In the genomic region with DNA sequence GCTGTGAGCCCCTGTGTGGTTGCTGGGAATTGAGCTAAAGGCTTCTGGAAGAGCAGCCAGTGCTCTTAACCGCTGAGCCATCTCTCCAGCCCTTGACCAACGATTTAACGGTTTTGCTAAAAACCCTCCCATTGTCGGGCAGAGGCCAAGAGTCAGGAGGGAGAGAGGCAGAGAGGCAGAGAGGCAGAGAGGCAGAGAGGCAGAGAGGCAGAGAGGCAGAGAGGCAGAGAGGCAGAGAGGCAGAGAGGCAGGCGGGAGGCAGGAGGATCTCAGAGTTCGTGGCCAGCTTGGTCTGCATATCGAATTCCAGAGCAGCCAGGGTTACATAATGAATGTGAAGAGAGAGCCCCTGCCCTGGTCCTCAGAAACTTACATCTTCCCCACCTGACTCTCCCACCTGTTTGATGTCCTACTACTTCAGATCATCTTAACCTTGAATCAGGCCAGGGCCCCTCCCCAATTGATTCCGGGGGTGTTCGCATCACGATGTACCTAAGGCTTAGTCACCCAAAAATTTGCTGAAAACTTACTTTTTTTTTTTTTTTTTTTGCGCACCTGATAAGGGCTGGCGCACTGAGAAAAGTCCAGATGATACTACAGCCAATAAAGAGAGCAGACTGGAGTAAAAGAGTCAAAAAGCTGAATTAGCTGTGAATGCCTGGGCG, we compare ENCODE assay signal across 8 mouse cellular contexts. TPM values are rescaled to one million over a fixed set of nuclear protein-coding genes. Genes with fewer than 3 reads are reported as not detected.
DNase-seq lines count a peak whose midpoint lies in the region; ATAC-seq and TF ChIP-seq lines count a peak whose summit lies in the region.

No protein-coding gene starts in this region.

- intact Hi-C loops in gastrocnemius, postnatal 36 days (cut with DNase I) = no loop called here

- H3K4me1 ChIP-seq in kidney, adult 2 months (ENCODE audit: control insufficient read depth, insufficient read depth, low read length) = no peaks in the 10 kb centered on the region
- H3K4me1 ChIP-seq in forebrain, postnatal 0 days (ENCODE audit: insufficient read depth) = no peaks in the 10 kb centered on the region
- H3K4me1 ChIP-seq in midbrain, embryonic 10.5 days = peaks cover 10% of the 10 kb centered on the region

- H3K4me2 ChIP-seq in forebrain, postnatal 0 days (ENCODE audit: low read depth) = peak overlapping the region; percentile 60

- no peaks in the 10 kb centered on the region for H3K27me3 ChIP-seq in kidney, adult 2 months (replicated peaks; ENCODE audit: control insufficient read depth, insufficient read depth, low read length)
- H3K27me3 ChIP-seq in forebrain, postnatal 0 days (ENCODE audit: insufficient read depth, low read length) = no peaks in the 10 kb centered on the region
- peaks cover 28% of the 10 kb centered on the region for H3K27me3 ChIP-seq in midbrain, embryonic 10.5 days (ENCODE audit: low read depth, poor library complexity, severe bottlenecking)

- no peak for DNase-seq in kidney, adult 2 months
- DNase-seq in kidney, adult 8-10 months = no peak
- peak; percentile 16 for DNase-seq in R1 (ENCODE audit: low read depth, low spot score)
- no peak for DNase-seq in forebrain, postnatal 0 days
- no peak for DNase-seq in midbrain, embryonic 10.5 days (ENCODE audit: low spot score)
- no peak for DNase-seq in gastrocnemius, postnatal 36 days
- no peak for DNase-seq in spleen, postnatal 10 days (ENCODE audit: low spot score in 2 of 2)

- H3K9me3 ChIP-seq in forebrain, postnatal 0 days (ENCODE audit: low read length) = no peaks in the 10 kb centered on the region
- H3K9me3 ChIP-seq in midbrain, embryonic 10.5 days (replicated peaks) = no peaks in the 10 kb centered on the region

- H3K9ac ChIP-seq in forebrain, postnatal 0 days = peak overlapping the region; percentile 60

- H3K36me3 ChIP-seq in kidney, adult 2 months (ENCODE audit: control insufficient read depth, insufficient read depth, low read length) = no peaks in the 10 kb centered on the region
- H3K36me3 ChIP-seq in forebrain, postnatal 0 days (ENCODE audit: insufficient read depth) = no peaks in the 10 kb centered on the region
- no peaks in the 10 kb centered on the region for H3K36me3 ChIP-seq in midbrain, embryonic 10.5 days

- TF ChIP-seq CTCF in kidney, adult 2 months (conservative IDR thresholded peaks at IDR 0.05; ENCODE audit: insufficient read depth, insufficient read length, low read depth, low read length) = no peak
- TF ChIP-seq CTCF in forebrain, postnatal 0 days (IDR thresholded peaks at IDR 0.05; ENCODE audit: low read depth) = no peak

- no peak for TF ChIP-seq POLR2A in kidney, adult 2 months (IDR thresholded peaks at IDR 0.05; ENCODE audit: low read depth, low read length)

- no peak overlapping the region for H3K27ac ChIP-seq in kidney, adult 2 months (ENCODE audit: insufficient read depth, low read depth, low read length)
- H3K27ac ChIP-seq in forebrain, postnatal 0 days (ENCODE audit: low read depth, low read length) = no peak overlapping the region
- H3K27ac ChIP-seq in midbrain, embryonic 10.5 days (replicated peaks) = no peak overlapping the region

- 17% methylated on average over 13 of the region's 13 CpGs for WGBS in kidney, adult 2 months
- 10% methylated on average over 13 of the region's 13 CpGs for WGBS in forebrain, postnatal 0 days
- WGBS in midbrain, embryonic 10.5 days = 9% methylated on average over 13 of the region's 13 CpGs

- no peak for ATAC-seq in forebrain, postnatal 0 days
- ATAC-seq in activated CD4-positive, CD25-positive, alpha-beta regulatory T cell, adult 4 months = no peak

- H3K4me3 ChIP-seq in kidney, adult 2 months (ENCODE audit: insufficient read depth, low read depth, low read length) = peak overlapping the region; percentile 56
- peak overlapping the region; percentile 45 for H3K4me3 ChIP-seq in forebrain, postnatal 0 days (ENCODE audit: low read depth, low read length)
- peak overlapping the region; percentile 52 for H3K4me3 ChIP-seq in midbrain, embryonic 10.5 days

RNA-seq across cellular contexts. Expression of gene Mreg, which starts 13.1 kb away (rescaled TPM):
- 2.3 and 3.2 TPM in 2 replicates for polyA plus RNA-seq in kidney, adult 2 months (2012; rRNA removed)
- total RNA-seq in forebrain, postnatal 0 days (2014; rRNA removed) = 1.7 and 1.9 TPM in 2 replicates
- 1.7 and 2.1 TPM in 2 replicates for polyA plus RNA-seq in forebrain, postnatal 0 days (2015; fragmentation: Nextera tagmentation; extraction: Ambion mirVana)
- 5.0 and 7.6 TPM in 2 replicates for polyA plus RNA-seq in midbrain, embryonic 10.5 days (2016; fragmentation: Nextera tagmentation; extraction: Ambion mirVana)
- 10 to 100 TPM; 38.1 to 52.4 TPM for total RNA-seq in gastrocnemius, postnatal 36 days (2021)
- under 1 TPM in 1 of 2 experiments, not detected in 1; 0.15 TPM for polyA plus RNA-seq in activated CD4-positive, CD25-positive, alpha-beta regulatory T cell, adult 4 months (2017; shearing (Covaris generic))

RNA-seq across cellular contexts. Expression of gene Pecr, which starts 58.9 kb away (rescaled TPM):
- polyA plus RNA-seq in kidney, adult 2 months (2012; rRNA removed) = 215 and 254 TPM in 2 replicates
- 4.6 and 7.5 TPM in 2 replicates for total RNA-seq in forebrain, postnatal 0 days (2014; rRNA removed)
- polyA plus RNA-seq in forebrain, postnatal 0 days (2015; fragmentation: Nextera tagmentation; extraction: Ambion mirVana) = 8.0 and 11.9 TPM in 2 replicates
- 17.8 and 18.2 TPM in 2 replicates for polyA plus RNA-seq in midbrain, embryonic 10.5 days (2016; fragmentation: Nextera tagmentation; extraction: Ambion mirVana)
- total RNA-seq in gastrocnemius, postnatal 36 days (2021) = 10 to 100 TPM; 16.6 to 18.9 TPM
- 1 to 10 TPM; 3.8 to 4.8 TPM for polyA plus RNA-seq in activated CD4-positive, CD25-positive, alpha-beta regulatory T cell, adult 4 months (2017; shearing (Covaris generic))

RNA-seq across cellular contexts. Expression of gene Tmem169, which starts 59.0 kb away (rescaled TPM):
- polyA plus RNA-seq in kidney, adult 2 months (2012; rRNA removed) = 4.2 and 5.9 TPM in 2 replicates
- total RNA-seq in forebrain, postnatal 0 days (2014; rRNA removed) = 36.1 and 38.8 TPM in 2 replicates
- polyA plus RNA-seq in forebrain, postnatal 0 days (2015; fragmentation: Nextera tagmentation; extraction: Ambion mirVana) = 22.7 and 35.2 TPM in 2 replicates
- polyA plus RNA-seq in midbrain, embryonic 10.5 days (2016; fragmentation: Nextera tagmentation; extraction: Ambion mirVana) = 5.6 and 12.2 TPM in 2 replicates
- not detected for total RNA-seq in gastrocnemius, postnatal 36 days (2021)
- polyA plus RNA-seq in activated CD4-positive, CD25-positive, alpha-beta regulatory T cell, adult 4 months (2017; shearing (Covaris generic)) = under 1 TPM in 1 of 2 experiments, not detected in 1; 0.15 TPM

Comparison
In these comparisons a context has a peak if more than half of its experiments do, and no peak if none do; other contexts are left out.
1. RNA of gene Pecr, which starts 58.9 kb away (polyA plus RNA-seq): 215 to 254 TPM in kidney, adult 2 months; 17.8 to 18.2 TPM in midbrain, embryonic 10.5 days, 8.0 to 11.9 TPM in forebrain, postnatal 0 days and 3.8 to 4.8 TPM in activated CD4-positive, CD25-positive, alpha-beta regulatory T cell, adult 4 months; every median in the first group is over 10 times any median in the second.
2. Peak in every context shown above with its lines, with median percentiles within 50 percentile points of each other: H3K4me3 ChIP-seq.